Mouse (Mus musculus): ENCODE measurements at regions not wholly inside any gene's neighbourhood (a gene's known extent, or its start where the extent isn't known, plus 50 kb on each side); places are given as distances from the start of the nearest gene placed in this dataset.
A peak's percentile ranks its signal among the peaks of the same experiment; 100 is the strongest.

- H3K9me3 ChIP-seq (ENCODE audit: control insufficient read depth, low read length), result no peaks in the 10 kb centered on the region
- no peaks in the 10 kb centered on the region for H3K4me1 ChIP-seq (ENCODE audit: control insufficient read depth, insufficient read depth, low read length)
- no peak overlapping the region for H3K27ac ChIP-seq (replicated peaks; ENCODE audit: low read depth, low read length)
- WGBS, result 90% methylated on average over 13 of the region's 13 CpGs
- H3K4me2 ChIP-seq (ENCODE audit: low read depth, low read length), result no peak overlapping the region
- H3K27me3 ChIP-seq (replicated peaks; ENCODE audit: control insufficient read depth, insufficient read depth, low read length), result no peaks in the 10 kb centered on the region
- H3K36me3 ChIP-seq (ENCODE audit: control insufficient read depth, insufficient read depth, low read length), result no peaks in the 10 kb centered on the region
- no peak overlapping the region for H3K4me3 ChIP-seq (ENCODE audit: low read depth, low read length)
- ATAC-seq (ENCODE audit: low read depth) (no peak), DNase-seq (ENCODE audit: low spot score) (no peak)
- no peak overlapping the region for H3K9ac ChIP-seq (ENCODE audit: low read depth, low read length)
These were observed 70.5 kb upstream of the Caprin1 start for GRCm38 (mm10) chr2:103867958-103868330.

DNA sequence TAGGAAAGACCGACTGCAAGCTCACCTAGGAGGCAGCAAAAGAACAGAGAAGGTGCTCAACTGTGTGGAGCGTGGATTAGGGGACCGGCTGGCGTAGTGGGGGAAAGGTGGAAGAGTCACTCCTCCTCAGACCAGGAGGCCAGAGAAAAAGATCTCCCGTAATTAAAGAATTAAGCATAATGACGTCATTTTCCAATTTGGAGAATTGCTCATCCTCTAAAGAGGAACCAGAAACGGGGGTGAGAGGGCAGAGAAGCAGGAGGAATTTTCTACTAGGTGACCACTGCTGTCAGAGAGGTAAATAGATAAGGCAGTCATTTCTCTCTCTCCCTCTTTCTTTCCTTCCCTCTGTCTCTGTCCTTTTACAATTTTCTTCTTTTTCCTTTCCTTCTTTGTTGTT lies 71.2 kb upstream of the Caprin1 start:
- H3K4me3 ChIP-seq (ENCODE audit: low read depth, low read length), result no peak overlapping the region
- 44% methylated on average over 7 of the region's 7 CpGs for WGBS
- no peaks in the 10 kb centered on the region for H3K36me3 ChIP-seq (ENCODE audit: control insufficient read depth, insufficient read depth, low read length)
- H3K4me1 ChIP-seq (ENCODE audit: control insufficient read depth, insufficient read depth, low read length), result no peaks in the 10 kb centered on the region
- no peaks in the 10 kb centered on the region for H3K27me3 ChIP-seq (replicated peaks; ENCODE audit: control insufficient read depth, insufficient read depth, low read length)
- ATAC-seq (ENCODE audit: low read depth) (no peak), DNase-seq (ENCODE audit: low spot score) (no peak)
- no peak overlapping the region for H3K27ac ChIP-seq (replicated peaks; ENCODE audit: low read depth, low read length)
- H3K4me2 ChIP-seq (ENCODE audit: low read depth, low read length), result no peak overlapping the region
- no peak overlapping the region for H3K9ac ChIP-seq (ENCODE audit: low read depth, low read length)
- H3K9me3 ChIP-seq (ENCODE audit: control insufficient read depth, low read length), result no peaks in the 10 kb centered on the region

GRCm38 (mm10) chr2:103871522-103872276 lies 74.2 kb upstream of the Caprin1 start:
- 20% methylated on average over 12 of the region's 12 CpGs for WGBS

GRCm38 (mm10) chr2:103872277-103872636 lies 74.8 kb upstream of the Caprin1 start:
- Histone ChIP-seq H3K4me1 (ENCODE audit: control insufficient read depth, insufficient read depth, low read length) (no peaks in the 10 kb centered on the region), H3K27me3 (replicated peaks; ENCODE audit: control insufficient read depth, insufficient read depth, low read length) (no peaks in the 10 kb centered on the region), H3K4me2 (ENCODE audit: low read depth, low read length) (no peak overlapping the region), H3K4me3 (ENCODE audit: low read depth, low read length) (no peak overlapping the region), H3K9me3 (ENCODE audit: control insufficient read depth, low read length) (no peaks in the 10 kb centered on the region), H3K9ac (ENCODE audit: low read depth, low read length) (no peak overlapping the region), H3K27ac (replicated peaks; ENCODE audit: low read depth, low read length) (no peak overlapping the region), H3K36me3 (ENCODE audit: control insufficient read depth, insufficient read depth, low read length) (no peaks in the 10 kb centered on the region)
- no peak for DNase-seq (ENCODE audit: low spot score)
- ATAC-seq (ENCODE audit: low read depth), result no peak
- WGBS, result 74% methylated on average over 3 of the region's 3 CpGs

More at GRCm38 (mm10) chr2:103871522-103872276, 74.2 kb upstream of the Caprin1 start:
- Histone ChIP-seq H3K4me2 (ENCODE audit: low read depth, low read length) (no peak overlapping the region), H3K27ac (replicated peaks; ENCODE audit: low read depth, low read length) (no peak overlapping the region), H3K27me3 (replicated peaks; ENCODE audit: control insufficient read depth, insufficient read depth, low read length) (no peaks in the 10 kb centered on the region), H3K9me3 (ENCODE audit: control insufficient read depth, low read length) (no peaks in the 10 kb centered on the region), H3K36me3 (ENCODE audit: control insufficient read depth, insufficient read depth, low read length) (no peaks in the 10 kb centered on the region), H3K4me1 (ENCODE audit: control insufficient read depth, insufficient read depth, low read length) (no peaks in the 10 kb centered on the region), H3K4me3 (ENCODE audit: low read depth, low read length) (no peak overlapping the region), H3K9ac (ENCODE audit: low read depth, low read length) (no peak overlapping the region)
- ATAC-seq (ENCODE audit: low read depth) (peak; percentile 91), DNase-seq (ENCODE audit: low spot score) (peak; percentile 90)

GRCm38 (mm10) chr2:103873381-103873780 lies 75.9 kb upstream of the Caprin1 start:
- Histone ChIP-seq H3K27ac (replicated peaks; ENCODE audit: low read depth, low read length) (no peak overlapping the region), H3K4me3 (ENCODE audit: low read depth, low read length) (no peak overlapping the region), H3K9ac (ENCODE audit: low read depth, low read length) (no peak overlapping the region), H3K9me3 (ENCODE audit: control insufficient read depth, low read length) (no peaks in the 10 kb centered on the region), H3K4me2 (ENCODE audit: low read depth, low read length) (no peak overlapping the region), H3K27me3 (replicated peaks; ENCODE audit: control insufficient read depth, insufficient read depth, low read length) (no peaks in the 10 kb centered on the region), H3K4me1 (ENCODE audit: control insufficient read depth, insufficient read depth, low read length) (no peaks in the 10 kb centered on the region), H3K36me3 (ENCODE audit: control insufficient read depth, insufficient read depth, low read length) (no peaks in the 10 kb centered on the region)
- no peak for DNase-seq (ENCODE audit: low spot score)
- WGBS, result 86% methylated on average over 6 of the region's 6 CpGs
- ATAC-seq (ENCODE audit: low read depth), result no peak

DNA sequence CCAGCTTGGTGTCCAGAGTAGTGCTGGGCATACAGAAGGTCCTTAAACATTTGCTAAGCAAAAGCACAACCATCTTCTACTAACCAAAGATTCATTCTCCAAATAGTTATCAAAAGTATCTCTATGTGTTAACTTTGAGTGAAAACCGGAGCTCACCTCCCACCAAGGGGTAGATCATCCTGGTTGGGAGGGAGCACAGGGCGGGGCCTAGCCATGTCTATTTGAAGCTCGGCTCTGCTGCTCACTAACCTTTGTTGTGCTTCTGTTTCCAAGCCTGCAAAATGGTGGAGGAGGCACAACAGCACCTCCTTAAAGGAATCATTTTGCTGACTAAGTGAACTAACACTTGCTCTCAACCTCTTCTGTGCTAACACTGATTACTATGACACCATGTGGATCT lies 77.0 kb upstream of the Caprin1 start:
- Histone ChIP-seq H3K9ac (ENCODE audit: low read depth, low read length) (no peak overlapping the region), H3K36me3 (ENCODE audit: control insufficient read depth, insufficient read depth, low read length) (no peaks in the 10 kb centered on the region), H3K4me3 (ENCODE audit: low read depth, low read length) (no peak overlapping the region), H3K4me2 (ENCODE audit: low read depth, low read length) (no peak overlapping the region), H3K27ac (replicated peaks; ENCODE audit: low read depth, low read length) (no peak overlapping the region), H3K9me3 (ENCODE audit: control insufficient read depth, low read length) (no peaks in the 10 kb centered on the region), H3K27me3 (replicated peaks; ENCODE audit: control insufficient read depth, insufficient read depth, low read length) (no peaks in the 10 kb centered on the region), H3K4me1 (ENCODE audit: control insufficient read depth, insufficient read depth, low read length) (no peaks in the 10 kb centered on the region)
- no peak for ATAC-seq (ENCODE audit: low read depth)
- 64% methylated on average over 3 of the region's 3 CpGs for WGBS
- DNase-seq (ENCODE audit: low spot score), result no peak

DNA sequence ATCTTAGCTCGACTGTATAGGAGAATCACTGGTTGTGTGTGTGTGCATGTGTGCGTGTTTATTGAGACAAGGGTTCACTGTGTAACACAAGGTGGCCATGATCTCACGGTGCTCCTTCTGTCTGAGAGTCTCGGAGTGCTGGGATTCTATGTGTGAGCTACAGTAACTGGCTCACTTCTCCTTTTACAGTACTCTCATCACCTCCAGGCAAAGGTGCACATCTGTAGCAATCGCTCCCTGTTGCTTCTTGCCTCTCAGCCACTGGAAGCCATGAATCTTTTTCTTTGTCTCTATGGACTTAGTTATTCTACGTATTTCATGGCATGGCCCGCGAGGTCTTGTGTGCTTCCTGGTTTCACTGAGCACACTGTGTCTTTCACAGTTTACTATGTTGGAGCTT lies 78.3 kb upstream of the Caprin1 start:
- Histone ChIP-seq H3K27ac (replicated peaks; ENCODE audit: low read depth, low read length) (no peak overlapping the region), H3K4me1 (ENCODE audit: control insufficient read depth, insufficient read depth, low read length) (no peaks in the 10 kb centered on the region), H3K27me3 (replicated peaks; ENCODE audit: control insufficient read depth, insufficient read depth, low read length) (no peaks in the 10 kb centered on the region), H3K4me2 (ENCODE audit: low read depth, low read length) (no peak overlapping the region), H3K36me3 (ENCODE audit: control insufficient read depth, insufficient read depth, low read length) (no peaks in the 10 kb centered on the region), H3K9me3 (ENCODE audit: control insufficient read depth, low read length) (no peaks in the 10 kb centered on the region), H3K4me3 (ENCODE audit: low read depth, low read length) (no peak overlapping the region), H3K9ac (ENCODE audit: low read depth, low read length) (no peak overlapping the region)
- 84% methylated on average over 8 of the region's 8 CpGs for WGBS
- DNase-seq (ENCODE audit: low spot score) (no peak), ATAC-seq (ENCODE audit: low read depth) (no peak)

GRCm38 (mm10) chr2:103876236-103876635 lies 78.8 kb upstream of the Caprin1 start:
- H3K9me3 ChIP-seq (ENCODE audit: control insufficient read depth, low read length), result no peaks in the 10 kb centered on the region
- H3K9ac ChIP-seq (ENCODE audit: low read depth, low read length), result no peak overlapping the region
- WGBS, result 86% methylated on average over 2 of the region's 2 CpGs
- H3K27me3 ChIP-seq (replicated peaks; ENCODE audit: control insufficient read depth, insufficient read depth, low read length), result no peaks in the 10 kb centered on the region
- H3K36me3 ChIP-seq (ENCODE audit: control insufficient read depth, insufficient read depth, low read length), result no peaks in the 10 kb centered on the region
- ATAC-seq (ENCODE audit: low read depth) (no peak), DNase-seq (ENCODE audit: low spot score) (no peak)
- no peak overlapping the region for H3K27ac ChIP-seq (replicated peaks; ENCODE audit: low read depth, low read length)
- H3K4me3 ChIP-seq (ENCODE audit: low read depth, low read length), result no peak overlapping the region
- H3K4me2 ChIP-seq (ENCODE audit: low read depth, low read length), result no peak overlapping the region
- H3K4me1 ChIP-seq (ENCODE audit: control insufficient read depth, insufficient read depth, low read length), result no peaks in the 10 kb centered on the region

GRCm38 (mm10) chr2:103881026-103881763 lies 76.6 kb upstream of the Lmo2 start:
- Histone ChIP-seq H3K9ac (ENCODE audit: low read depth, low read length) (no peak overlapping the region), H3K9me3 (ENCODE audit: control insufficient read depth, low read length) (no peaks in the 10 kb centered on the region), H3K4me3 (ENCODE audit: low read depth, low read length) (no peak overlapping the region), H3K4me1 (ENCODE audit: control insufficient read depth, insufficient read depth, low read length) (no peaks in the 10 kb centered on the region), H3K4me2 (ENCODE audit: low read depth, low read length) (no peak overlapping the region), H3K27me3 (replicated peaks; ENCODE audit: control insufficient read depth, insufficient read depth, low read length) (no peaks in the 10 kb centered on the region), H3K36me3 (ENCODE audit: control insufficient read depth, insufficient read depth, low read length) (no peaks in the 10 kb centered on the region), H3K27ac (replicated peaks; ENCODE audit: low read depth, low read length) (no peak overlapping the region)
- DNase-seq (ENCODE audit: low spot score) (no peak), ATAC-seq (ENCODE audit: low read depth) (0 out of 2 replicates have a peak, but pooled peaks have one; percentile 53)
- 24% methylated on average over 10 of the region's 10 CpGs for WGBS

Measured in embryonic facial prominence, embryonic 14.5 days (tissue).